Mouse (Mus musculus): ENCODE measurements around the gene Olfr1395. TPM values are rescaled to one million over a fixed set of nuclear protein-coding genes. Genes with fewer than 3 reads are reported as not detected.

Olfr1395 gene
- polyA plus RNA-seq (2012), result not detected in 2 replicates

DNA sequence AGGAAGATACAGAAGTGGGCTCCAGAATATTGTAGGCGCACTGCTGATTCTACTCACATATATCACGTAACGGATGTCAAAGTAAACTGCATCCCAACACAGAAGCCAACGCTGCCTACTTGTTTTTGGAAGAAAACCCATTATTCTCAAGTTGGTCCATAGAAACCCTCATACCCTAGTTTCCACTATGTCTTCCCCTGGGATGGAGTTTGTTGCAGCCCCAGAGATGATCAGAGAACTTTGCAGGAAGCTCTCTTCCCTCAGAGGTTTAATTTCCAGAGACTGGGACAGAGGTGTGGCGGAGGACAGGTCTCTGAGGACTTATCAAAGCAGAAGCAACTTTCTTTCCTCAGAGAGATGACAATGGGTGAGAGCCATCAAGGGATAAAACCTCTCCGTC lies at the start of gene Olfr1395:
Gene Olfr1395, plus strand, starts transcription at position 301 of the 400 bp plus-strand sequence.
- Histone ChIP-seq H3K4me3 (replicated peaks) (no peak within 1 kb of the TSS), H3K36me3 (ENCODE audit: control insufficient read depth) (no peaks in the 10 kb centered on the region), H3K27me3 (ENCODE audit: control insufficient read depth) (no peaks in the 10 kb centered on the region), H3K4me1 (ENCODE audit: control insufficient read depth) (no peaks in the 10 kb centered on the region), H3K9me3 (ENCODE audit: control insufficient read depth, low read length) (no peaks in the 10 kb centered on the region)
- TF ChIP-seq TAL1 (IDR thresholded peaks at IDR 0.05; ENCODE audit: low read length) (no peak), GATA1 (IDR thresholded peaks at IDR 0.05; ENCODE audit: low read length) (no peak)

DNA sequence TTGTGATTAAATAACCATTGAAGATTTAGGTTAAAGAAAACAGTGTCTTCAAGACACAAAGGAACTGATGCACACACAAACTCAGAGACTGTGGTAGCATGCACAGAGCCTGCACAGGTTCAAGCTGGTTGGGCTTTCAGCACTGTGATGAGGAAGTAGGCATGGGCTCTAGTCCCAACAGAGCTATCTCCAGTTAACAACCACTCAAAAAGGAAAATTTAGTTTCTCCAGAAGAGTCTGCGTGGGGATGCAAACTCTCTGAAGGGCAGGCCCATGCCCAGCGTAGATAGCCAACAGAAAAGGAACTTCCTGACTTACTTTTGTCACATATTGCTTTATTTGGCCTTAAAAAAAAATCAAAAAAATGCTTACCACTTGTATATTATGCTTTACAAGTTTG lies 49.3 kb upstream of the Olfr1395 start:
- no peak for TF ChIP-seq TAL1 (IDR thresholded peaks at IDR 0.05; ENCODE audit: low read length)
- no peak for TF ChIP-seq GATA1 (IDR thresholded peaks at IDR 0.05; ENCODE audit: low read length)
- Histone ChIP-seq H3K36me3 (ENCODE audit: control insufficient read depth) (no peaks in the 10 kb centered on the region), H3K4me3 (replicated peaks) (no peak overlapping the region), H3K27me3 (ENCODE audit: control insufficient read depth) (no peaks in the 10 kb centered on the region), H3K9me3 (ENCODE audit: control insufficient read depth, low read length) (no peaks in the 10 kb centered on the region), H3K4me1 (ENCODE audit: control insufficient read depth) (peaks cover 48% of the 10 kb centered on the region)

DNA sequence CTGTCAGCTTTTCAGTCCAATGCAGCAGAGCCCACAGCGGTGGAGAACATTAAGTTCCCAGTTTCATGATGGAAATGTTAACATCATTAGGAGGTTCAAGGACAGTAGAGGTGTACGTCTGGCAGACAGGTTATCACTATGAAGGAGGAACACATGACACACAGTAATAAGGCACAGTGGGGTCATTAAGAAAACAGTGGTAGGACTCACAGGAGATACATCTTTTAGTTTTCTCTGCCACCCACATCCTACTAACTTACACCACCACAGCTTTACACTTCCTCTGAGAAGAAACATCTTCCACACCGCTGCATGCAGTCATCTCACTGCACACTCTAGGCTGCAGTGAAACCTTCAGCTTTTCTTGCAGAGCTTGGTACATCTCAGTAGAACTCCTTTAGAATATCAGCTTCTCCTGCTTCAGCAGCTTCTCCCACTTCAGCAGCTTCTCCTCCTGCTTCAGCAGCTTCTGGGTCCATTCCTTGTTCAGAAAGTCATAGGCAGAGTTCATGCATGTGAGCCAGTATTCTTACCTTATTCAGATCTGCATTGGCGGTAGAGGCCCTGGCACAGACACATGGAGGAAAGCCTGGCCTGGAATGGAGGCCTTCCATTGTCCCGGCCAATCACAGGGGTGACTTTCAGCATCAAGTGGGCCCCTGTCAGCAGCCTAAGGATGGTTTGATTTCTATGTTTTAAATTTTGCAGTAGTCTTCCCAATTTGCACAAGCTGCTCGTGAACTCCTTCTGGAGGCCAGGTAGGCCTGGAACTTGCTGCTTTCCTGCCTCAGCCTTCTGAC lies 48.0 kb upstream of the Olfr1395 start:
- no peak overlapping the region for H3K4me3 ChIP-seq (replicated peaks)
- TF ChIP-seq GATA1 (IDR thresholded peaks at IDR 0.05; ENCODE audit: low read length) (no peak), TAL1 (IDR thresholded peaks at IDR 0.05; ENCODE audit: low read length) (no peak)
- no peaks in the 10 kb centered on the region for H3K9me3 ChIP-seq (ENCODE audit: control insufficient read depth, low read length)
- peaks cover 36% of the 10 kb centered on the region for H3K4me1 ChIP-seq (ENCODE audit: control insufficient read depth)
- no peaks in the 10 kb centered on the region for H3K36me3 ChIP-seq (ENCODE audit: control insufficient read depth)
- H3K27me3 ChIP-seq (ENCODE audit: control insufficient read depth), result no peaks in the 10 kb centered on the region

DNA sequence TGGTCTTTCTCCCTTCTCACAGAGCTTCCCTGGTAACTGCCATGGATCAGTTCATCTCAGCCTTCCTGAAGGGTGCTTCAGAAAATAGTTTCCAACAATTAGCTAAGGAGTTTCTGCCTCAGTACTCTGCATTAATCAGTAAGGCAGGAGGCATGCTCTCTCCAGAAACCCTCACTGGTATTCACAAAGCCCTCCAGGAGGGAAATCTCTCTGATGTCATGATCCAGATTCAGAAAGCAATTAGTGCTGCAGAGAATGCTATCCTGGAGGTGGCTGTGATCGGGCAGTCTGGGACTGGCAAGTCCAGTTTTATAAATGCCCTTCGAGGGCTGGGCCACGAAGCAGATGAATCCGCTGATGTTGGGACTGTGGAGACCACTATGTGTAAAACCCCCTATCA lies 46.7 kb upstream of the Olfr1395 start:
- TF ChIP-seq TAL1 (IDR thresholded peaks at IDR 0.05; ENCODE audit: low read length) (no peak), GATA1 (IDR thresholded peaks at IDR 0.05; ENCODE audit: low read length) (no peak)
- H3K4me1 ChIP-seq (ENCODE audit: control insufficient read depth), result peaks cover 24% of the 10 kb centered on the region
- no peaks in the 10 kb centered on the region for H3K9me3 ChIP-seq (ENCODE audit: control insufficient read depth, low read length)
- no peaks in the 10 kb centered on the region for H3K36me3 ChIP-seq (ENCODE audit: control insufficient read depth)
- no peak overlapping the region for H3K4me3 ChIP-seq (replicated peaks)
- H3K27me3 ChIP-seq (ENCODE audit: control insufficient read depth), result no peaks in the 10 kb centered on the region

DNA sequence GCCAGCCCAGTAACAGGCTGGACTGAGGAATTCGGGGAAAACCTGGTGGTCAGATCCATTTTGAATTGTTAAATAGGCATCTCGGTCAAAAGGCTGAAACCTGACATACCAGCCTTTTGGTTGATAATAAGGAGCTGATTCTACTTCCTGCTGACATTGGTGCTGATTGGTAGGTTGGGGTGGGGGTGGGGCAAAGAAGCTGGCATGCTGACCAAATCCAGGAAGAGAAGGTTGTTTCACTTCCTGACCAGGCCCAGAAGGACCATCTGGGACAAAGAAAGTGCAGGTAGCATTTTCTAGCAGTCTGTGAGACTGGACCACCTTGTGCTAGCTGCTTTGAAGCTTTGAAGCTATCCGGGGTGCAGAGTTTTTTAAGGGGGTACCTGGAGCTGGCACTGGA lies 41.7 kb upstream of the Olfr1395 start:
- Histone ChIP-seq H3K4me3 (replicated peaks) (no peak overlapping the region), H3K4me1 (ENCODE audit: control insufficient read depth) (peaks cover 16% of the 10 kb centered on the region), H3K9me3 (ENCODE audit: control insufficient read depth, low read length) (no peaks in the 10 kb centered on the region), H3K36me3 (ENCODE audit: control insufficient read depth) (no peaks in the 10 kb centered on the region), H3K27me3 (ENCODE audit: control insufficient read depth) (no peaks in the 10 kb centered on the region)
- no peak for TF ChIP-seq GATA1 (IDR thresholded peaks at IDR 0.05; ENCODE audit: low read length)
- TF ChIP-seq TAL1 (IDR thresholded peaks at IDR 0.05; ENCODE audit: low read length), result no peak

DNA sequence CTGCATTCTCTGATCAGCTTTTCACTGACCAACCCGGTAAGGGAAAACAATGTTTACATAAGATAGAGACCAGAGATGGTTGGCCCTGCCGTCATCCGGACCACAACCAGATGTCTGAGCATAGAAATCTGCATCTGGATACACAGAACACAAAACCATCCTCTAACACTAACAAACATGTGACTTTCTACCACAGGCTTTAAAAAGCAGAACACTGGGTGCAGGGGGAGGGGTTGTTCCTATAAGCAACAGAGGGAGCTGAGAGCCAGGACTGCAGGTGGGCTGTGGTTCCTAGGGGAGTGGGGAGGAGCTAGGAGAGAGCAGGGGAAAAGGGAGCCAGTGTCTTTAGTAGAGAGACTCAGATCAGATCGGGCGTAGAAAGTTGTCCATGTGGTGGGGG lies 40.6 kb upstream of the Olfr1395 start:
- Histone ChIP-seq H3K9me3 (ENCODE audit: control insufficient read depth, low read length) (no peaks in the 10 kb centered on the region), H3K4me3 (replicated peaks) (no peak overlapping the region), H3K4me1 (ENCODE audit: control insufficient read depth) (peaks cover 16% of the 10 kb centered on the region)

DNA sequence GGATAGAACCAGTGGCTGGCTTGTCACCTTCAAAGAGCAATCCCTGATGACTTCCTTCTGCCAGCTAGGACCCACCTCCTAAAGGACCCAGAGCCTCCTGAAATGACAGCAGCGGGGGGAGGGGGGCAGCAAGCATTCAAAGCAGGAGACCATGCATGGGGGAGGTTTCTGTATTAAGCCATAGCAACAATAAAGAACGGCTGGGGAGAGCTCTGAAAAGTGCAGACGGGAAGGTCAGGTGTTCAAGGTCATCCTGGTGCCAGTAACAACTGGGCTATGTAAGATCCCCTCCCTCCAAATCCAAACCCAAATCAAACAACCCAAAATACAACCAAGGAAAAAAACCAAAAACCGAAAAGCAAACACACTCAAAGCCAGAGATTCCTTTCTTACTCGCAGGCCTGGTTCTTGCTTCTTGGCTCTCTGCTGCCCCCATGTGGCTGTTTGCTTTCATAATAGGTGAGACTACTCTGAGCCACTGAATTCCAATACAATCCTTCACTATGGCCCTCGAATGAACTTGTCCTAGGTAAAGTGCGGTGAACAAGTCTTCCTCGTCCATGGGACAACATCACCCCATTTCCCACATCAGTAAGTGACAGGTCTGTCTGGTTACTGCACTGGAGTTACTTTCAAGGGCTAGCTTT lies 38.9 kb upstream of the Olfr1395 start:
- Histone ChIP-seq H3K4me1 (ENCODE audit: control insufficient read depth) (peaks cover 16% of the 10 kb centered on the region), H3K9me3 (ENCODE audit: control insufficient read depth, low read length) (no peaks in the 10 kb centered on the region), H3K4me3 (replicated peaks) (no peak overlapping the region), H3K36me3 (ENCODE audit: control insufficient read depth) (no peaks in the 10 kb centered on the region), H3K27me3 (ENCODE audit: control insufficient read depth) (no peaks in the 10 kb centered on the region)
- TF ChIP-seq TAL1 (IDR thresholded peaks at IDR 0.05; ENCODE audit: low read length), result no peak
- no peak for TF ChIP-seq GATA1 (IDR thresholded peaks at IDR 0.05; ENCODE audit: low read length)

More for the DNA sequence above, 40.6 kb upstream of the Olfr1395 start:
- no peak for TF ChIP-seq GATA1 (IDR thresholded peaks at IDR 0.05; ENCODE audit: low read length)
- TF ChIP-seq TAL1 (IDR thresholded peaks at IDR 0.05; ENCODE audit: low read length), result no peak
- no peaks in the 10 kb centered on the region for H3K36me3 ChIP-seq (ENCODE audit: control insufficient read depth)
- H3K27me3 ChIP-seq (ENCODE audit: control insufficient read depth), result no peaks in the 10 kb centered on the region

DNA sequence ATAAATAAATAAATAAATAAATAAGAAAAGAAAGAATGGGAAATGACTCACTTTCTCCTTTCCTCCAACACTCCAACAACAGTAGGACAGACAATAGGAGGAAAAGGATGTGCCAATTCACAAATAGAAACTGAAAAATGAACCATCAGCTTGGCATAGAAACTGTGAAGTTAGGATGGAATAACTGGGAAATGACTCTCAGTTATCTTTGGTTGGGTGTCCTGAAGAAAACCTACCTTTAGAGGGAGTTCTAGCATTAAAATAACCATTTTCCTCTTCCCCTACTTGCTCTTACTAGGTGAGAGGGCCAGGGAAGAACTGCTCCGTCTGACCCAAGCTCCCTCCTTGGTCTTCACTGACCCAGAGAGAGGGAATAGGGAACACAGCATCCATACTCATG lies 36.3 kb upstream of the Olfr1395 start:
- no peaks in the 10 kb centered on the region for H3K27me3 ChIP-seq (ENCODE audit: control insufficient read depth)
- H3K4me3 ChIP-seq (replicated peaks), result no peak overlapping the region
- no peaks in the 10 kb centered on the region for H3K9me3 ChIP-seq (ENCODE audit: control insufficient read depth, low read length)
- peaks cover 13% of the 10 kb centered on the region for H3K4me1 ChIP-seq (ENCODE audit: control insufficient read depth)
- TF ChIP-seq GATA1 (IDR thresholded peaks at IDR 0.05; ENCODE audit: low read length) (no peak), TAL1 (IDR thresholded peaks at IDR 0.05; ENCODE audit: low read length) (no peak)
- H3K36me3 ChIP-seq (ENCODE audit: control insufficient read depth), result no peaks in the 10 kb centered on the region

DNA sequence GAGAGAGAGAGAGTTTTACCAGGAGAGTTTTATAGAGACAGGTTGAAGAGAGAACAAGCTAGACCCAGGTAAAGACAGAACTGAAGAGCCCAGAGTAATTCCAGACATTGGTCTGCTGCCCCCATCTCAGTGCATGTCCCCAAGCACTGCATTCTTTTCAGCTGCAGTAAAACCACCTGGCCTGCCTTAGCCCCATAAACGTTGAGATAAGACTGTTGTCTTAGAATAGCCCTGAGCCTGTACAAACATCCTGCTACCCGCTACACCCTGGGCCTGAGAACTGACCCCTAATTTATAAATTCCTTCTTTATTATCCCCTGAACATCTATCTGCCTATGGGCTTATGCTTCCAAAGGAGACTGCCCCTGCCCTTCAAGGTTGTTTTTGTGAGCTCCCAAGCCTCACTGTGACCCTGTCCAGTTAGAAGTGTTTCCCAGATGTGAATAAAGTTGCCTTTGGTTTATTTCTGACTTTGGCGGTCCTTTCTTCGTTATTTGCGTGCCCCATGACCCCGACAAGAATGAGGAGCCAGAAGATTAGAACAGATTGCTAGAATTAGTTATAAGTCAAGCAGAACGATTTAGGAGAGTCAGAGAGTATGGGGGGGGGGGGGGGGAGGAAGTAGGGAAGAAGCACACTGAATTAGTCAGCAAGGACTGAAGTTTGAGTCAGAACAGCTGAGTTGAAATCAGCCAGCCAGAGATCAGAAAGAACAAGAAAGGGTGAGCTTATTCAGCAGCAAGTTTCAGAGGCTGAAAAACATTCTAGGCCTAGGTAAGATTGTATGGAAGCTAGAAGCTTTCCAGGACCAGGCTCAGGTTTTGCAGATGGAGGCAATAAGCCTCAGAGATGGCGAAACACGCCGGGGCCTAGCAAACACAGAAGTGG lies 34.2 kb upstream of the Olfr1395 start:
- peaks cover 11% of the 10 kb centered on the region for H3K4me1 ChIP-seq (ENCODE audit: control insufficient read depth)
- no peaks in the 10 kb centered on the region for H3K27me3 ChIP-seq (ENCODE audit: control insufficient read depth)
- TF ChIP-seq TAL1 (IDR thresholded peaks at IDR 0.05; ENCODE audit: low read length), result no peak
- TF ChIP-seq GATA1 (IDR thresholded peaks at IDR 0.05; ENCODE audit: low read length), result no peak
- H3K4me3 ChIP-seq (replicated peaks), result no peak overlapping the region
- H3K36me3 ChIP-seq (ENCODE audit: control insufficient read depth), result no peaks in the 10 kb centered on the region
- no peaks in the 10 kb centered on the region for H3K9me3 ChIP-seq (ENCODE audit: control insufficient read depth, low read length)

Measured in erythroblast, embryonic 14.5 days (primary cell).